Mouse (Mus musculus): ENCODE data around the gene Pabpn1l.

- TF ChIP-seq CTCF (IDR thresholded peaks at IDR 0.05; ENCODE audit: low read depth, low read length) (no peak), POLR2A (IDR thresholded peaks at IDR 0.05; ENCODE audit: borderline replicate concordance, low read depth, low read length) (no peak)
These were observed 41.6 kb downstream of the Pabpn1l start for GRCm38 (mm10) chr8:122580926-122581325.
